Mouse (Mus musculus): ENCODE results near the gene Gm10310. TPM values are rescaled to one million over a fixed set of nuclear protein-coding genes. Genes with fewer than 3 reads are reported as not detected.

Gm10310 gene
- polyA plus RNA-seq, 1 experiment, result not detected

- WGBS, result 91% methylated on average over 2 of the region's 2 CpGs
- TF ChIP-seq POLR2A (IDR thresholded peaks at IDR 0.05; ENCODE audit: low read depth, low read length) (no peak), CTCF (IDR thresholded peaks at IDR 0.05; ENCODE audit: extremely low read depth, insufficient read depth, insufficient read length, insufficient replicate concordance) (no peak)
- no peaks in the 10 kb centered on the region for H3K4me1 ChIP-seq (ENCODE audit: control insufficient read depth, insufficient read depth, insufficient read length)
- no peak within 1 kb of the TSS for H3K27ac ChIP-seq (ENCODE audit: insufficient read depth, low read length)
- no peaks in the 10 kb centered on the region for H3K27me3 ChIP-seq (ENCODE audit: control insufficient read depth, insufficient read depth, low read length)
- DNase-seq (ENCODE audit: low read depth in 1 of 2, low spot score in 2 of 2), result no peak
- no peaks in the 10 kb centered on the region for H3K36me3 ChIP-seq (ENCODE audit: control insufficient read depth, insufficient read depth, low read length)
- no peak within 1 kb of the TSS for H3K4me3 ChIP-seq (ENCODE audit: extremely low read depth, insufficient read depth, insufficient read length)
Measured at GRCm38 (mm10) chr10:129949000-129949399, 35.9 kb downstream of the Gm10310 start, which contains the start of gene Olfr818. Olfr818 (minus strand) TSS chr10:129949100.

Other genes with a start within 250 kb of the Gm10310 start
- not detected in 2 replicates for gene Olfr806, start 243.1 kb downstream of the Gm10310 start, polyA plus RNA-seq (2012; rRNA removed)
- gene Olfr807, start 227.3 kb downstream of the Gm10310 start, polyA plus RNA-seq (2012; rRNA removed), result not detected in 2 replicates
- not detected in 2 replicates for gene Olfr808, start 219.6 kb downstream of the Gm10310 start, polyA plus RNA-seq (2012; rRNA removed)
- gene Olfr809, start 210.4 kb downstream of the Gm10310 start, polyA plus RNA-seq (2012; rRNA removed), result not detected in 2 replicates
- gene Olfr810, start 190.1 kb downstream of the Gm10310 start, polyA plus RNA-seq (2012; rRNA removed), result not detected in 2 replicates
- gene Olfr811, start 180.7 kb downstream of the Gm10310 start, polyA plus RNA-seq (2012; rRNA removed), result not detected in 2 replicates
- gene Olfr812, start 139.0 kb downstream of the Gm10310 start, polyA plus RNA-seq (2012; rRNA removed), result not detected in 2 replicates
- not detected in 2 replicates for gene Olfr813, start 129.7 kb downstream of the Gm10310 start, polyA plus RNA-seq (2012; rRNA removed)
- not detected in 2 replicates for gene Olfr814, start 105.2 kb downstream of the Gm10310 start, polyA plus RNA-seq (2012; rRNA removed)
- gene Olfr815, start 79.2 kb downstream of the Gm10310 start, polyA plus RNA-seq (2012; rRNA removed), result not detected in 2 replicates
- gene Olfr816, start 69.5 kb downstream of the Gm10310 start, polyA plus RNA-seq (2012; rRNA removed), result not detected in 2 replicates
- not detected in 2 replicates for gene Olfr818, start 36.0 kb downstream of the Gm10310 start, polyA plus RNA-seq (2012; rRNA removed)
- not detected in 2 replicates for gene Olfr819, start 17.8 kb downstream of the Gm10310 start, polyA plus RNA-seq (2012; rRNA removed)
- gene Olfr247, start 8.9 kb downstream of the Gm10310 start, polyA plus RNA-seq (2012; rRNA removed), result not detected in 2 replicates
- not detected in 2 replicates for gene Olfr820, start 27.6 kb upstream of the Gm10310 start, polyA plus RNA-seq (2012; rRNA removed)
- gene Olfr821, start 45.3 kb upstream of the Gm10310 start, polyA plus RNA-seq (2012; rRNA removed), result not detected in 2 replicates
- gene Olfr822, start 86.1 kb upstream of the Gm10310 start, polyA plus RNA-seq (2012; rRNA removed), result not detected in 2 replicates
- gene Olfr823, start 130.3 kb upstream of the Gm10310 start, polyA plus RNA-seq (2012; rRNA removed), result not detected in 2 replicates
- gene Olfr824, start 144.9 kb upstream of the Gm10310 start, polyA plus RNA-seq (2012; rRNA removed), result not detected in 2 replicates
- gene Olfr825, start 181.7 kb upstream of the Gm10310 start, polyA plus RNA-seq (2012; rRNA removed), result not detected in 2 replicates
- gene Olfr826, start 199.1 kb upstream of the Gm10310 start, polyA plus RNA-seq (2012; rRNA removed), result not detected in 2 replicates
- not detected in 2 replicates for gene Olfr827, start 229.3 kb upstream of the Gm10310 start, polyA plus RNA-seq (2012; rRNA removed)

Measured in spleen, adult 2 months (tissue).